Mouse (Mus musculus) liver, adult 2 months (tissue): ENCODE measurements around the gene Ppox. TPM values are rescaled to one million over a fixed set of nuclear protein-coding genes. Genes with fewer than 3 reads are reported as not detected.

Source experiments
- DNase-seq: peaks from one replicate; pipeline ENCODE4 v3.0.0-alpha.2; 2011; ENCODE audit warnings: low read depth, low spot score; ENCODE audit errors: extremely low read depth
- H3K27ac ChIP-seq: fragments of 200-500 bp; replicated peaks from 2 replicates; pipeline ENCODE4 v1.5.1; 2012; ENCODE audit warnings: low read depth, mild to moderate bottlenecking, control low read depth, inconsistent platforms, low read length; ENCODE audit not compliant: insufficient read depth
- H3K27me3 ChIP-seq: fragments of 200-500 bp; 2 replicates; pipeline ENCODE4 v1.6.1; 2012; ENCODE audit warnings: mild to moderate bottlenecking, moderate library complexity, low read length, inconsistent platforms; ENCODE audit not compliant: control insufficient read depth, insufficient read depth
- H3K36me3 ChIP-seq: fragments of 200-500 bp; 2 replicates; pipeline ENCODE4 v1.6.1; 2012; ENCODE audit warnings: low read length, inconsistent platforms; ENCODE audit not compliant: control insufficient read depth, insufficient read depth
- H3K4me1 ChIP-seq: fragments of 200-500 bp; 2 replicates; pipeline ENCODE4 v1.6.1; 2011; ENCODE audit warnings: low read length; ENCODE audit not compliant: control insufficient read depth, insufficient read depth
- H3K4me3 ChIP-seq: fragments of 200-500 bp; 2 replicates; pipeline ENCODE4 v1.5.1; 2011; ENCODE audit warnings: low read depth, mild to moderate bottlenecking, control low read depth, low read length, moderate library complexity; ENCODE audit not compliant: insufficient read depth
- H3K79me2 ChIP-seq: fragments of 200-500 bp; 2 replicates; pipeline ENCODE4 v1.6.1; 2012; ENCODE audit warnings: inconsistent platforms, mild to moderate bottlenecking, low read length, moderate library complexity; ENCODE audit not compliant: control insufficient read depth, insufficient read depth
- H3K9ac ChIP-seq: fragments of 200-500 bp; 2 replicates; pipeline ENCODE4 v1.6.1; 2012; ENCODE audit warnings: low read depth, mild to moderate bottlenecking, control low read depth, inconsistent platforms, low read length
- CTCF ChIP-seq: fragments of 200-500 bp; IDR thresholded peaks from 2 replicates; pipeline ENCODE4 v1.5.1; 2011; ENCODE audit warnings: low read depth, low read length, control low read depth
- POLR2A ChIP-seq: fragments of 200-500 bp; IDR thresholded peaks from 2 replicates; pipeline ENCODE4 v1.6.1; 2011; ENCODE audit warnings: low read length, control low read depth; ENCODE audit not compliant: insufficient read depth; ENCODE audit errors: extremely low read depth
- whole genome bisulfite sequencing: fragments of 180-500 bp; shearing (Covaris S2); methylation state at CpG from one replicate; pipeline ENCODE4 v1.1.7; 2018; 5-methylcytosine and 5-hydroxymethylcytosine counted together
- polyA plus RNA-seq: library from polyadenylated mRNA; depleted of rRNA; stranded (reverse); fragments of >200 nt; gene quantifications from 2 replicates; pipeline ENCODE4 v1.2.3, GENCODE M21; 2012
- total RNA-seq: library from RNA; depleted of rRNA; stranded (reverse); fragments of >200 nt; gene quantifications from 2 replicates; pipeline ENCODE4 v1.2.3, GENCODE M21; 2014

The Ppox gene
- total and polyA plus RNA-seq, 2 experiments: 11.0 to 31.2 TPM

DNA sequence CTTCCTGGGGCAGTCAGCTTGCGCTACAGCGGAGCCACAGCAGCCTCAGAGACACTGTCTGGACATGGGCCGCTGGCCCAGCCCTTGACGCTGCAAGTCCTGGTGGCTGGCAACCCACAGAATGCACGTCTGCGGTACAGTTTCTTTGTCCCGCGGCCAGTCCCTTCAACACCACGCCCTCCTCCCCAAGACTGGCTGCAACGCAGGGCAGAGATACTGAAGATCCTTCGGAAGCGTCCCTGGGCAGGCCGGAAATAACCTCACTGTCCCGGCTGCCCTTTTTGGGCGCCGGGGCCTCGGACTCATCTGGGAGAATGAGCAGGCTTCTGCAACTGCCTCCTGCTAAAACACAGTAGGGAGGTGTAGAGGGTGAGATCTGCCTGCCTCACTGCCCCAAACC lies 22.1 kb downstream of the Ppox start:
- no peaks in the 10 kb centered on the region for H3K27me3 ChIP-seq
- H3K9ac ChIP-seq: no peak overlapping the region
- WGBS: 83% methylated on average over 17 of the region's 17 CpGs
- no peaks in the 10 kb centered on the region for H3K79me2 ChIP-seq
- H3K36me3 ChIP-seq: no peaks in the 10 kb centered on the region
- no peak overlapping the region for H3K4me3 ChIP-seq
- TF ChIP-seq POLR2A: no peak
- no peak for TF ChIP-seq CTCF
- H3K4me1 ChIP-seq: peaks cover 13% of the 10 kb centered on the region; the same call in 1 of the 2 replicates
- H3K27ac ChIP-seq: no peak overlapping the region
- no peak for DNase-seq

GRCm38 (mm10) chr1:171257781-171258180 lies 23.2 kb downstream of the Ppox start:
- no peaks in the 10 kb centered on the region for H3K79me2 ChIP-seq
- H3K4me3 ChIP-seq: no peak overlapping the region
- DNase-seq: no peak
- no peak overlapping the region for H3K9ac ChIP-seq
- 83% methylated on average over 9 of the region's 9 CpGs for WGBS
- no peak for TF ChIP-seq CTCF
- no peak for TF ChIP-seq POLR2A
- no peaks in the 10 kb centered on the region for H3K27me3 ChIP-seq
- H3K36me3 ChIP-seq: no peaks in the 10 kb centered on the region
- H3K27ac ChIP-seq: no peak overlapping the region
- H3K4me1 ChIP-seq: peaks cover 13% of the 10 kb centered on the region; the same call in 1 of the 2 replicates

DNA sequence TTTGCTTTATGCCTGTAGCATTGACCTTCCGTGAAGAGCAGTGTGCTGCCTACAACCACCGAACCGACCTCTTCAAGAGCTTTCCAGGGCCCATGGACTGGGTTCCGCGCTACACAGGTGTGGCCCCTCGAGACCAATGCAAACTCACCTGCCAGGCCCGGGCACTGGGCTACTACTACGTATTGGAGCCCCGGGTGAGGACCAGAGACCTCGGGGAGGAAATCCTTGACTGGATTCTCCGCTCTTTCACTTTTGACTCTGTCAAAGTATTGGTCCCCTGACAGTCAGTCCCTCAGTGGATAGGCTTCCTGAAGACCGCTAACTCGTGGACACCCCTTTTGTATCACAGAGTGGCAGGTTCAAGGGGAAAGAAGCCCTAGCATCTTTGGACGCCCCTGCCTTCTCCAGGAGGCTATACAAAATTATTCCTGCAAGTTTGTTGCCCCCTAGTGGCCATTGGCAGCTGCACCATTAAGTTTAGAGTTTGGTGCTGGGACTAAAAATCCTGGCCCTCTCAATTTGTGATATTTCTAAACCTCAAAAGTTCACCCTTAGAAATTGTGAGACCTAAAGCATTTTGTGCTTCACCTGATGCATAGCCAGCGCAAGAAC lies 23.9 kb downstream of the Ppox start:
- H3K79me2 ChIP-seq: no peaks in the 10 kb centered on the region
- H3K9ac ChIP-seq: no peak overlapping the region
- H3K27ac ChIP-seq: no peak overlapping the region
- TF ChIP-seq CTCF (peak; percentile 35), POLR2A (no peak)
- H3K36me3 ChIP-seq: no peaks in the 10 kb centered on the region
- DNase-seq: peak; percentile 53
- peaks cover 13% of the 10 kb centered on the region; the same call in 1 of the 2 replicates for H3K4me1 ChIP-seq
- WGBS: 51% methylated on average over 15 of the region's 15 CpGs
- no peak overlapping the region for H3K4me3 ChIP-seq
- H3K27me3 ChIP-seq: no peaks in the 10 kb centered on the region

- WGBS: 65% methylated on average over 24 of the region's 24 CpGs
- no peak overlapping the region for H3K9ac ChIP-seq
- no peaks in the 10 kb centered on the region for H3K79me2 ChIP-seq
- H3K27ac ChIP-seq: no peak overlapping the region
- peaks cover 13% of the 10 kb centered on the region; the same call in 1 of the 2 replicates for H3K4me1 ChIP-seq
- no peak overlapping the region for H3K4me3 ChIP-seq
- DNase-seq: peak; percentile 76
- TF ChIP-seq CTCF (peak; percentile 90), POLR2A (no peak)
- H3K27me3 ChIP-seq: no peaks in the 10 kb centered on the region
- H3K36me3 ChIP-seq: no peaks in the 10 kb centered on the region
These were observed 24.7 kb downstream of the Ppox start for GRCm38 (mm10) chr1:171256095-171256818.

DNA sequence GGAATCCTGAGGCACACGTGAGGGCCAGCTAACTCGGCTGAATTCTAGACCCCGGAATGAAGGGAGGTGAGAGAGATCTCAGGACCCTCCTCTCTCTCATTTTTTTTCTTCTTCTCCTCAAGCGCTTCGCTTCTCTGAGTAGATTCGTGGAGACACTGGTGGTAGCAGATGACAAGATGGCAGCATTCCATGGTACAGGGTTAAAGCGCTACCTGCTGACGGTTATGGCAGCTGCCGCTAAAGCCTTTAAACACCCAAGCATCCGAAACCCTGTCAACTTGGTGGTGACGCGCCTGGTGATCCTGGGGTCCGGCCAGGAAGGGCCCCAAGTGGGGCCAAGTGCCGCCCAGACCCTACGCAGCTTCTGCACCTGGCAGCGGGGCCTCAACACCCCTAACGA lies 28.6 kb downstream of the Ppox start:
- no peak overlapping the region for H3K27ac ChIP-seq
- no peak for DNase-seq
- 87% methylated on average over 17 of the region's 17 CpGs for WGBS
- no peaks in the 10 kb centered on the region for H3K79me2 ChIP-seq
- no peaks in the 10 kb centered on the region for H3K36me3 ChIP-seq
- H3K9ac ChIP-seq: no peak overlapping the region
- TF ChIP-seq CTCF (no peak), POLR2A (no peak)
- no peak overlapping the region for H3K4me3 ChIP-seq
- H3K27me3 ChIP-seq: no peaks in the 10 kb centered on the region
- H3K4me1 ChIP-seq: peaks cover 9% of the 10 kb centered on the region
